Mouse (Mus musculus): ENCODE results near the gene Birc5. TPM values are rescaled to one million over a fixed set of nuclear protein-coding genes. Genes with fewer than 3 reads are reported as not detected.
A peak's percentile ranks its signal among the peaks of the same experiment; 100 is the strongest.

Birc5 gene
- total RNA-seq, 2 experiments from 2014 or later: not detected

GRCm38 (mm10) chr11:117881787-117882186 is 32.7 kb downstream of the Birc5 start:
- DNase-seq (ENCODE audit: low spot score): no peak

GRCm38 (mm10) chr11:117882208-117882607 is 33.2 kb downstream of the Birc5 start:
- no peak for DNase-seq (ENCODE audit: low spot score)

DNA sequence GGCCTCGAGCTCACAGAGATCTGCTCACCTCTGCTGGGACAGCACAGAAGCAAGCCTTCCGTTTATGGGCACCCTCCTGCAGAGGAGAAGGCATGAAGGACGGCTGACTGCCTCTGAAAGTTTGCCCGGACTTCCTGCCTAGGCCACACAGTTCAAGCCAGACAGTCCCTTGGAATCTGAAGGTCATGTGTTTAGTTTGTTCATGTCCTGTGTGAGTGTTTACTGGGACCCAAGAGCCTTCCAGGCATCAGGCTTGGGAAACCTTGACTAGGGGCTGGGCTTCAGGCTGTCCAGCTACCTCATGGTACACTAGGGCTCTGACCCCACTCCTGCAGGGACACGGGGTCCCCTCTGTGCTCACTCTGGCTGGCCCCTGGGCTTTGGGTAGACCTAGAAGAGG is 36.9 kb downstream of the Birc5 start:
- DNase-seq (ENCODE audit: low spot score): no peak

- DNase-seq (ENCODE audit: low spot score): no peak
Measured at GRCm38 (mm10) chr11:117888168-117888852, 39.3 kb downstream of the Birc5 start.

- no peak for DNase-seq (ENCODE audit: low spot score)
Measured at GRCm38 (mm10) chr11:117888853-117889822, 40.1 kb downstream of the Birc5 start.

GRCm38 (mm10) chr11:117889887-117890340 is 40.9 kb downstream of the Birc5 start:
- DNase-seq (ENCODE audit: low spot score): no peak

- DNase-seq (ENCODE audit: low spot score): peak; percentile 61
Measured at GRCm38 (mm10) chr11:117890519-117891282, 41.6 kb downstream of the Birc5 start.

DNA sequence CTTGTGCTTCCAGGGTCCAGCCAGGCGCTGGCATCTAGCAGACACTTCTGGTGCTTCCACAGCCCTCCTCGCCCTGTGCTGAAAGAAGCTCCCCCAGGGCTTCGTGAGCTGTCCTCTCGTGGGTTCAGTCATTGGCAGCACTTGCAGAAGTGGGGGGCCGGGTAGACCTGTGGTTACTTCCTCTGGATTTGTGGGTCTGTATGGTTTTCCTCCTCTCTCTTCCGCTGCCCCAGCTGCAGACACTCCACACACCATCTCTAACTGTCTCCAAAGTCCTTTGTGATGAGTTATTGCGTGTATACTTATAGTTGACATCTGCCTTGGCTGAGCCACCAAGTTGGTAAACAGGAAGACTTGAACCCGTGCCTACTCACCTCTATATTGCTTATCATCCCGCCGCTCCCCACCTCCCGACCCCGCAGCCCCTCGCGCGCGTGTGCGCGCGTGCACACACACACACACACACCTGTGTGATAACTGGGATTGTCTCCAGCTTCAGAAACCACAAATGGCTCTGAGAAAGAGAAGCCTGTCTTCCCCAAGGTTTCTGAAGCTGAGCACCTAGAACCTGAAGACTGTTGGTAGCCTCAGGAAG is 42.6 kb downstream of the Birc5 start:
- DNase-seq (ENCODE audit: low spot score): no peak

- DNase-seq (ENCODE audit: low spot score): no peak
Measured at GRCm38 (mm10) chr11:117892199-117892598, 43.1 kb downstream of the Birc5 start.

DNA sequence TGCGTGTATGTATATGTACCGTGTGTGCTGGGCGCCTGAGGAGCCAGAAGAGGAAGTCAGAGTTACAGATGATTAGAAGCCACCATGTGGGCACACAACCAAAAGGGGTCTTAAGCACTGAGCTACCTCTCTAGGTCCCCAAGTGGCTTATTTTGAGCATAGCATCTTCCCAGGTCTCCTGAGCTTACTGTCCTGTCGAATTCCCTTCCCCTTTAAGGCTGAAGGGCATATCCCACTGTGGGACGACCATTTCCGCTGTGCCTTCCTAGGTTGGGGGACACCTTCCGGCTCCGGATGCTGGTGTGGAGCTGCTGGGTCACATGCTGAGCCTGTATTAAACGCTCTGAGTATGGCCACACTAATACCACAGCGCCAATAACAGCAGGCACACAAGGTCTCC is 45.6 kb downstream of the Birc5 start:
- no peak for DNase-seq (ENCODE audit: low spot score)

DNA sequence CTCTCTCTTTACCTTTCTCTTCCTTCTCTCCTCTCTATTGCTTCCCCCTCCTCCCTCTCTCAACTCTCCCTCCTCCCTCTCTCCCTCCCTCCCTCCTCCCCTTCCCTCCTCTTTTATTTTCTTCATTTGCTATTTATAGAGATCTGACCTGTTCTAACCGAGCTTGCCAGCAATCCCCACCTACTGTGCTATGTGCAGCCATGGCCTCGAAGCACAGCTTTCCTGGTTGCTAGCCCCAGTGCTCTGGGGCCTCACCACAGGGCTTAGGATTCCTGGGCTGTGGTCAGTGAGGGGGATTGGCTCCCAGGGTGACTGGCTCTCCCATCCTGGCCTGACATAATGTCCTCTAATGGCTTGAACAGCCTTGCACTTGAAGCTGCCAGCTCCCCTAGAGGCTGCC is 47.5 kb downstream of the Birc5 start:
- DNase-seq (ENCODE audit: low spot score): no peak

DNA sequence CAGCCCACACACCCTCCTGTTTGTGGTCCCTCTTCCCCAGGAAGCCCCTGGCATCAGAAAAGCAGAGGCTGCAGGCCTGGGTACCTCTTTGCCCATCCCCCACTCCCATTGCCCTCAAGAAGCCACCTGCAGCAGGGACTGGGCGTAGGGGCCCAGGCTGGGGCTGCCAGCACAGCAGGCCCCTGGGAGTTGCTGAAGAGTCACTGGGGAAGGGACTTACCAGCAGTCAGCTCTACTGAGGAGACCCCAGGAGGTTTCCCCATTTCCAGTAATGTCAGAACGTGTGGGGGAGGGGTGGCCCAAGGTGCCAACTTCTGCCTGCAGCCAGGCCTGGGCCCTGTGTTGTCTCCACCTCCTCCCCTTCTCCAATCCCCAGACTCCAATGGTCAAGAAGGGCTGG is 53.2 kb downstream of the Birc5 start:
- DNase-seq (ENCODE audit: low spot score): no peak

- no peak for DNase-seq (ENCODE audit: low spot score)
Measured at GRCm38 (mm10) chr11:117904442-117904841, 55.4 kb downstream of the Birc5 start.

Other genes starting within 250 kb of the Birc5 start
- gene Tnrc6c, start 195.0 kb upstream of the Birc5 start, total RNA-seq (2021): 10 to 100 TPM; 20.2 to 20.5 TPM
- gene Tmc8, start 67.2 kb upstream of the Birc5 start, total RNA-seq (2021): under 1 TPM; 0.64 to 0.78 TPM
- gene Tmc6, start 67.1 kb upstream of the Birc5 start, total RNA-seq (2021): 1 to 10 TPM; 2.5 to 4.9 TPM
- gene 6030468B19Rik, start 51.6 kb upstream of the Birc5 start, total RNA-seq (2021): not detected
- gene Gm20708, start 39.6 kb upstream of the Birc5 start, total RNA-seq (2021): under 1 TPM; 0.47 to 0.68 TPM
- gene Syngr2, start 39.6 kb upstream of the Birc5 start, total RNA-seq (2021): 100 to 1,000 TPM; 182 to 192 TPM
- 1 to 10 TPM; 2.8 to 4.5 TPM for gene Afmid, start 23.3 kb upstream of the Birc5 start, total RNA-seq (2021)
- gene Tk1, start 23.2 kb upstream of the Birc5 start, total RNA-seq (2021): 1 to 10 TPM; 3.0 to 4.7 TPM
- gene Tmem235, start 11.5 kb downstream of the Birc5 start, total RNA-seq (2021): not detected
- gene Tha1, start 24.2 kb downstream of the Birc5 start, total RNA-seq (2021): 1 to 10 TPM; 3.6 to 4.3 TPM
- 1 to 10 TPM; 3.1 to 6.6 TPM for gene Socs3, start 120.8 kb downstream of the Birc5 start, total RNA-seq (2021)
- 10 to 100 TPM; 17.6 to 18.5 TPM for gene Pgs1, start 137.0 kb downstream of the Birc5 start, total RNA-seq (2021)